Mouse (Mus musculus): ENCODE data around the gene Atad1.

DNA sequence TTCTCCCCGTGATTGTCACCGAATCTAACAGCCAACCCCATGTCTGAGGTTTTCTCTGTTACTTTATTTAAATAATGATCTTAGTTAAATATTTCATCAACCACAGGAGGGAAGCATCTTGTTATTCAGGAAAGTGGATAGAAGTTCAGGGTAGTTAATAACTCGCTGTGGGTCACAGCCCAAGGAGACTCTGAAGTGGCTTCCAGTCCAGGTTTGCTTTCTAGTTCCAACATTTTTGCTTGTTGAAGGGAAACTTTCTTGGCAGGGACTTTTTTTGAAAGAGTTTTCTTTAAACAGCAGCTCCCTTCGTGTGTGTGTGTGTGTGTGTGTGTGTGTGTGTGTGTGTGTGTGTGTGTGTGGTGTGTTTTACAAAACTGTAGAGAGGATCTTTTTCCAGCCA lies 112.0 kb downstream of the Atad1 start:
- TF ChIP-seq POLR2A (IDR thresholded peaks at IDR 0.05; ENCODE audit: borderline replicate concordance, extremely low read depth, insufficient read depth, insufficient read length, poor library complexity, severe bottlenecking) (no peak), CTCF (IDR thresholded peaks at IDR 0.05; ENCODE audit: borderline replicate concordance, extremely low read depth, insufficient read depth, insufficient read length) (no peak)
